Mouse (Mus musculus): Measurements from ENCODE around the gene Prx.

- no peak for TF ChIP-seq CTCF (IDR thresholded peaks at IDR 0.05; ENCODE audit: borderline replicate concordance, extremely low read depth, insufficient read depth, insufficient read length)
- TF ChIP-seq POLR2A (IDR thresholded peaks at IDR 0.05; ENCODE audit: borderline replicate concordance, extremely low read depth, insufficient read depth, insufficient read length, poor library complexity, severe bottlenecking) = no peak
Measured at GRCm38 (mm10) chr7:27471390-27472120, 27.6 kb upstream of the Prx start.
